Mouse (Mus musculus) cortical plate, adult 2 months (tissue): Measurements from ENCODE around the gene Ttll11.

ENCODE experiments used
- CTCF ChIP-seq: fragments of 200-500 bp; IDR thresholded peaks from 2 replicates; pipeline ENCODE4 v1.5.1; 2011; ENCODE audit warnings: mild to moderate bottlenecking, control low read depth, low read length; ENCODE audit not compliant: insufficient read depth; ENCODE audit errors: extremely low read depth
- POLR2A ChIP-seq: fragments of 200-500 bp; IDR thresholded peaks from 2 replicates; pipeline ENCODE4 v1.6.1; 2011; ENCODE audit warnings: mild to moderate bottlenecking, low read length, control low read depth; ENCODE audit not compliant: insufficient read depth; ENCODE audit errors: extremely low read depth

DNA sequence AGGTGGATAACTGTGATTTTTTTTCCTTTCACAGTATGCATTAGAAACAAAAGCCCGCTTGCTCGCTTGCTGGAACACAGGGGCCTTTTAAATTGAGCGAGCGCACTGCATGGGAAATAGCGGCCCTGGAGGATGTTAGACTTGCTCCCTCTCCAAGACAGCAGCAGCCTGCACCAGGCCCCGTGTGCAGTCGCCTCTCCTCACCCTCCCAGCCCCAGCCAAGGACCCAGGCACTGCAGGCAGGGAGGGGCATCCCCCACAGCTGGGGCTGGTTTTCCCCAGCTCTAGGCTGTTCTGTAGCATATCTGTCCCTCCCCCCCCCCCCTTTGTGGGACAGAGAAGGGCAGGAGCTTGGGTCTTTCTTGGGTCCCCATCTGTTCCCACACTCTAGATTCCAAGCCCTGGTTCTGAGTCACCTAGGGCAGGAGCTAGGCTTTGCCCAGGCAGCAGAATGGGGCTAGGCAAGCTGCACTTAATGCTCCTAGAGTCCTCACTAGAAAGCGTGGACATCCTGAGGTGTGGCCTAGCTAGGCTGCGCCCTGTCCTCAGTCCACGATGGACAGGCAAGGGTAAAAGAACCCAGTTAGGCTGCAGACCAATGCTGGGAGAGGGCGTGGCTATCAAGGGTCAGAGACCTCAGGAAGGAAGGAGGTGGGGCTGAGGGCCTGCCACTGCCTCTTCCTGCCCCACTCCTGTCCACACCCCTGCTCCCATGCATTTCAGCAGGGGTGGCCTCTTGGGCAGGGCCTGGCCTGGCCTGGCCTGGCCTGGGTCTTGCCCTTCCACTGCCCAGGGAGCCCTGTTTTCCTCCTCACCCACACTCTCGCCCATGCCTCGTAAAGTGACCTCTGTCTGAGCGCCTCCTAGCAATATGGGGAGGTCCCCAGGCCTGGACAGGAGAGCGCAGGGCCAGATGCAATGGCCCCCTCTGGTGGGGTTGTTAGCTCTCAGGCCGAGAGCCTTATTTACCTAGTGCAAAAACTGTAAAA, 250.3 kb downstream of the Ttll11 start:
- TF ChIP-seq CTCF (peak; percentile 15; the same call in 1 of the 2 replicates), POLR2A (no peak)
